Mouse (Mus musculus) limb, embryonic 10.5 days (tissue): ENCODE data around the gene Tmem189. TPM values are rescaled to one million over a fixed set of nuclear protein-coding genes. Genes with fewer than 3 reads are reported as not detected.

Source experiments
- DNase-seq: peaks from one replicate; pipeline ENCODE4 v3.0.0-alpha.2; 2017; ENCODE audit warnings: low spot score
- H3K27ac ChIP-seq: fragments of 300-500 bp; sonication (generic); 2 replicates; pipeline ENCODE4 v1.5.1; 2016; ENCODE audit warnings: mild to moderate bottlenecking
- H3K27me3 ChIP-seq: fragments of 300-500 bp; sonication (generic); 2 replicates; pipeline ENCODE4 v1.6.1; 2016; ENCODE audit warnings: low read depth, mild to moderate bottlenecking; ENCODE audit not compliant: poor library complexity, severe bottlenecking
- H3K36me3 ChIP-seq: fragments of 300-500 bp; sonication (generic); 2 replicates; pipeline ENCODE4 v1.6.1; 2016; ENCODE audit warnings: mild to moderate bottlenecking, moderate library complexity
- H3K4me1 ChIP-seq: fragments of 300-500 bp; sonication (generic); 2 replicates; pipeline ENCODE4 v1.6.1; 2016
- H3K4me3 ChIP-seq: fragments of 300-500 bp; sonication (generic); 2 replicates; pipeline ENCODE4 v1.5.1; 2016; ENCODE audit warnings: mild to moderate bottlenecking, moderate library complexity
- H3K9me3 ChIP-seq: fragments of 300-500 bp; sonication (generic); replicated peaks from 2 replicates; pipeline ENCODE4 v1.6.1; 2016; ENCODE audit warnings: mild to moderate bottlenecking
- WGBS: fragments of 180-500 bp; shearing (Covaris S2); methylation state at CpG from one replicate; pipeline ENCODE4 v1.1.7; 2016; 5-methylcytosine and 5-hydroxymethylcytosine counted together
- polyA plus RNA-seq: library from polyadenylated mRNA; unstranded; fragments of >200 nt; fragmentation: Nextera tagmentation; extraction: Ambion mirVana; gene quantifications from 2 replicates; pipeline ENCODE4 v1.2.1, GENCODE M21; 2016

Tmem189 gene
- polyA plus RNA-seq, result 41.9 and 43.2 TPM in 2 replicates

DNA sequence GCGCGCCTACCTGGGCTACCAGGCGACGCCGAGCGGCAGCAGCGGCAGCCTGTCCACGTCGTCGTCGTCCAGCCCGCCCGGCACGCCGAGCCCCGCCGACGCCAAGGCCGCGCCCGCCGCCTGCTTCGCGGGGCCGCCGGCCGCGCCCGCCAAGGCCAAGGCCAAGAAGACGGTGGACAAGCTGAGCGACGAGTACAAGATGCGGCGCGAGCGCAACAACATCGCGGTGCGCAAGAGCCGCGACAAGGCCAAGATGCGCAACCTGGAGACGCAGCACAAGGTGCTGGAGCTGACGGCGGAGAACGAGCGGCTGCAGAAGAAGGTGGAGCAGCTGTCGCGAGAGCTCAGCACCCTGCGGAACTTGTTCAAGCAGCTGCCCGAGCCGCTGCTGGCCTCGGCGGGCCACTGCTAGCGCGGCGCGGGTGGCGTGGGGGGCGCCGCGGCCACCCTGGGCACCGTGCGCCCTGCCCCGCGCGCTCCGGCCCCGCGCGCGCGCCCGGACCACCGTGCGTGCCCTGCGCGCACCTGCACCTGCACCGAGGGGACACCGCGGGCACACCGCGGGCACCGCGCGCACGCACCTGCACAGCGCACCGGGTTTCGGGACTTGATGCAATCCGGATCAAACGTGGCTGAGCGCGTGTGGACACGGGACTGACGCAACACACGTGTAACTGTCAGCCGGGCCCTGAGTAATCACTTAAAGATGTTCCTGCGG lies at the start of gene Tmem189:
Tmem189 (minus strand) TSS at position 322 of the 718 bp plus-strand sequence.
- WGBS, result under 1% methylated on average over 99 of the region's 99 CpGs
- Histone ChIP-seq H3K4me3 (peak within 1 kb of the TSS; percentile 77), H3K36me3 (no peaks in the 10 kb centered on the region), H3K9me3 (no peaks in the 10 kb centered on the region), H3K4me1 (peaks cover 28% of the 10 kb centered on the region), H3K27me3 (peaks cover 79% of the 10 kb centered on the region), H3K27ac (peak within 1 kb of the TSS; percentile 81)
- DNase-seq, result peak; percentile 71

DNA sequence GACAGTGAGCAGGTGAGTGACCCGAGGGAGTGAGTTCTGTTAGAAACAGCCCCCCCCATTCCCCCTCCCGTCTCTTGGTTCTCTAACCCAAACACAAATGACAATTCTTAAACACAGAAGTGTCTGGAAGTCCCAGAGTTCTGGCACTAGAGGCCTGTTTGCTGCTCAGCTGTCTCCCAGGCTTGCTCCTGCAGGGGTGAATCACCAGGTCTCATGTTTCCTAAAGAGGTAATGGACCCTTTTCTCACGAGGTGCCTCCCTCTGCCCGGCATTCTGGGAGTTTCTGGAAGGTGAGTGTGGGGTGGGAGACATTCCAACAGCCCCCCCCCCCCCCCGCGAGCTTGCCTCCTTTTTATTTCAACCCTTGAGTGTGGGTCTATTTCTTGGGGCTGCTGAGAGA lies 49.4 kb upstream of the Tmem189 start:
- no peaks in the 10 kb centered on the region for H3K9me3 ChIP-seq
- H3K27ac ChIP-seq, result 0 out of 2 replicates have a peak overlapping the region, but pooled peaks have one; percentile 10
- no peak overlapping the region for H3K4me3 ChIP-seq
- no peaks in the 10 kb centered on the region for H3K27me3 ChIP-seq
- H3K4me1 ChIP-seq, result peaks cover 40% of the 10 kb centered on the region
- no peak for DNase-seq
- H3K36me3 ChIP-seq, result no peaks in the 10 kb centered on the region
- WGBS, result 40% methylated on average over 6 of the region's 6 CpGs

DNA sequence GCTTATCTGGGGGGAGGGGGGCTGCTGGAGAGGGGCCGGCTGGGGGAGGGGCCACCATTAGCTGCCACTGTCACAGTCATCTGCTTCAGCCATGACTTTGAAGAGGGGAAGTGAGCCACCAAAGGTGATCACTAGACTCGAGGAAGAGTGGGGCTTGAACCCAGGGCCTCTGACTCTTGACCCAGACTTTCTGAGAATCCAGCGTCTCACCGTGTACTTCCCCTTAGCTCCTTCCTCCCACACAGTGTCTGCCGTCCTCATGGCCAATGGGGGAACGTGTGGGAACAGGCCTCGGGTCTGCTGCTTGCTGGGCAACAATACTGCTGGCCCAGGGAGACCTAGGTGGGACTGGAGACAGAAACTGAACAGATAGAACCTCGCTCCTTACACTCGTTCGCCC lies 45.2 kb upstream of the Tmem189 start:
- no peaks in the 10 kb centered on the region for H3K36me3 ChIP-seq
- peaks cover 30% of the 10 kb centered on the region for H3K4me1 ChIP-seq
- H3K27ac ChIP-seq, result no peak overlapping the region
- no peaks in the 10 kb centered on the region for H3K9me3 ChIP-seq
- no peak overlapping the region for H3K4me3 ChIP-seq
- 78% methylated on average over 10 of the region's 10 CpGs for WGBS
- H3K27me3 ChIP-seq, result peaks cover 9% of the 10 kb centered on the region; the same call in 1 of the 2 replicates
- no peak for DNase-seq

DNA sequence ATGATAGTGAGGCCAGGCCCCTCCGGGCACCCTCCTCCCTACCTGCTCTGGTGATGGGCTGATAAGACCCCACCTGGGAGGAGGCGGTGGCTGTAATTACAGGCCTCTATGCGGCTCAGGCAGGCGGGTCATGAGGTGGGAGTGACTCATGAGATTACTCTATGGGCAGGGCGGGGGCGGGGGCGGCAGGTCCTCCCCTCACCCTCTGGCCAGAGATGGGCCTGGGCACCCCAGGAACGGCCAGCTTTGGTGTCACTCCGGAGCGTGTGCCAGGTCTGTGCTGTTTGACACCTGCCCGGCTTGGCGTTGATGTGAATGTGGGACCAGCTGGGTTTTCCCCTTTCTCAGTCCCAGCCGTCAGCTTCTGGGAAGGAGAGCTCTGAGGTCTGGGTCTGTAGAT lies 41.5 kb upstream of the Tmem189 start:
- no peak overlapping the region for H3K27ac ChIP-seq
- peaks cover 17% of the 10 kb centered on the region for H3K4me1 ChIP-seq
- H3K4me3 ChIP-seq, result no peak overlapping the region
- DNase-seq, result no peak
- no peaks in the 10 kb centered on the region for H3K9me3 ChIP-seq
- no peaks in the 10 kb centered on the region for H3K36me3 ChIP-seq
- H3K27me3 ChIP-seq, result peaks cover 9% of the 10 kb centered on the region; the same call in 1 of the 2 replicates
- 52% methylated on average over 13 of the region's 13 CpGs for WGBS

DNA sequence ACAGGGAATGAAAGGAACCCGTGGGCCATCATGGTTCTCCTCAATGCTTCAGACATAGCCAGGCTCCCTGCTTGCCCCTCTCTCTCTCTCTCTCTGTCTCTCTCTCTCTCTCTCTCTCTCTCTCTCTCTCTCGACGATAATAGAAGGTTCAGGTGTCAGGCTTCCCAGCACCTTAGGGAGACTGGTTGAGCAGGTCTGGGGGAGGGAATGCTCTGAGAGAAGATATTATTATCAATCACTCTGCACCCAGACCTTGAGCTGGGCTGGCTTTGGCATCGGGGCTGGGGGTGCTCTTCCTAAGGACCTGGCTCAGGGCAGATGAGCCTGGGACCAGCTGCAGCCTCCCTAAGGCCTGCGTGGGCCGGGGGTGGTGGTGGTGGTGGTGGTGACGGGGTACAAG lies 40.4 kb upstream of the Tmem189 start:
- no peaks in the 10 kb centered on the region for H3K9me3 ChIP-seq
- DNase-seq, result no peak
- no peak overlapping the region for H3K4me3 ChIP-seq
- H3K27ac ChIP-seq, result no peak overlapping the region
- peaks cover 9% of the 10 kb centered on the region; the same call in 1 of the 2 replicates for H3K27me3 ChIP-seq
- H3K36me3 ChIP-seq, result no peaks in the 10 kb centered on the region
- 76% methylated on average over 7 of the region's 7 CpGs for WGBS
- H3K4me1 ChIP-seq, result peaks cover 17% of the 10 kb centered on the region

DNA sequence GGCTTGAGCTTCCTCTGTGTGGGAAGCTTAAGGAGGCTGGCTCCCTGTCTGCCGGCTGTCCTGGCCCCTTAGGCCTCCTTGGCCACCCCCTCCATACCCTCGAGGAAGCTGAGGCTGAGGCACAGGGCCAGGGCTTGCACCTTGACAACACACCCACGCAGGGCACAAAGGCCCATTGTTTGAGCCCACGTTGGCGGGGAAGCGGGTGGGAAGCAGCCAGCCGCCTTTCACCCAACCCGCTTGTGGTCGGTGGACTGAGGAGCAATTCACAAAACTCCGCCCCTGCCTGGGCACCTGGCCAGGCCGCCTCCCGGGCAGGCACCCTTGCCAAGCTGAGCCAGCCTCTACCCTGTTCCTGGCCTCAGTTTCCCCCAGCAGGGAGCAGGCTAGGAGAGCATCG lies 37.5 kb upstream of the Tmem189 start:
- DNase-seq, result no peak
- H3K4me1 ChIP-seq, result peaks cover 12% of the 10 kb centered on the region
- H3K27me3 ChIP-seq, result peaks cover 9% of the 10 kb centered on the region; the same call in 1 of the 2 replicates
- no peaks in the 10 kb centered on the region for H3K36me3 ChIP-seq
- WGBS, result 82% methylated on average over 13 of the region's 13 CpGs
- H3K4me3 ChIP-seq, result no peak overlapping the region
- no peak overlapping the region for H3K27ac ChIP-seq
- H3K9me3 ChIP-seq, result no peaks in the 10 kb centered on the region

DNA sequence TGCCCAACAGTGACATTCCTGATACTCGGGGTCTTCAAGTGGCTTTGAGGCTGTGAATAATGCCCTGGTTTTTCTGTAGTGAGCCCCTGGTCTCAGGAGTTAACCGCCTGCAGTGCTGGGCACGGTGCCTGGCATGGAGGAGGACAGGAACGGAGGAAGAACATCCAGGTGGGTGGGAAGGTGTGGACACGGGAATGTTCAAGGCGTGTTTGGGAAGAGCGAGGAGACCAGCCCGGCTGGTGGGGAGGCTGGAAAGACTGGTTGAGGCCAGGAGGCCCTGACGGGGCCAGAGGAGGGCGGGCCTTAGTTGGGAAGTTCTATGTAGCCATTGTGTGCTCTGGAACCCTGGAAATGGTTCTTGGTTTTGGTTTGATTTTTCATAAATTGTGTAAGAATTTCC lies 36.3 kb upstream of the Tmem189 start:
- peaks cover 6% of the 10 kb centered on the region; the same call in 1 of the 2 replicates for H3K27me3 ChIP-seq
- H3K36me3 ChIP-seq, result no peaks in the 10 kb centered on the region
- H3K27ac ChIP-seq, result no peak overlapping the region
- peaks cover 23% of the 10 kb centered on the region for H3K4me1 ChIP-seq
- WGBS, result 89% methylated on average over 10 of the region's 10 CpGs
- DNase-seq, result no peak
- H3K9me3 ChIP-seq, result no peaks in the 10 kb centered on the region
- no peak overlapping the region for H3K4me3 ChIP-seq

DNA sequence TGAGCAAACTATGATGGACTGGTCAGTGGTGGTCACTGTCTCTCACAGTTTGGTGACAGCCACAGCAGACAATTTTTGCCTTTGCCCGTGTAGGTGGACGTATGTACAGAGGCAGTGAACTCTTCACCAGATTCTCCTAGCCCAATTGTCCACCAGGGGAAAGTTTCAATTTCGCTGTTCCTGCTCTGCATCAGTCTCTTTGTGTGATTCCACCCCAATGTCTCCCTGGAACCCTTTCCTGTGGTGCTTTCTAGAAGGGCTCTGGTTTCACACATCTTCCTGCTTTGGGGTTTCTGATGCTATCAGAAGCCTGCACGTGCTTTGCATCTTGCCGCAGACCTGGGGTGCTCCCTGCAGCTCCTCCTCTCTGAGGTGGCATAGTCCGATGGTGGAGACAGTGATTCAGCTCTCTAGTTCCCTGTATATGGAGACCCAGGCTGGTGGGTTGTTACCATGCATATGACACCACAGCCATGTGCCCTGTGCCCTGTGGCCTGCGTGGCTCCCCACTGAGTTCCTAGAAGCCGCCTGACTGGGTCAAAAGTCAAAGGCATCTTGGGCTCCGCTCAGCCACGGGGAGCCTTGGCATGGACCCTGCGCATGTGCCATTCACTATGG lies 34.1 kb upstream of the Tmem189 start:
- Histone ChIP-seq H3K9me3 (no peaks in the 10 kb centered on the region), H3K4me3 (no peak overlapping the region), H3K27me3 (no peaks in the 10 kb centered on the region), H3K36me3 (no peaks in the 10 kb centered on the region), H3K27ac (no peak overlapping the region), H3K4me1 (peaks cover 12% of the 10 kb centered on the region)
- 82% methylated on average over 11 of the region's 11 CpGs for WGBS
- DNase-seq, result no peak

DNA sequence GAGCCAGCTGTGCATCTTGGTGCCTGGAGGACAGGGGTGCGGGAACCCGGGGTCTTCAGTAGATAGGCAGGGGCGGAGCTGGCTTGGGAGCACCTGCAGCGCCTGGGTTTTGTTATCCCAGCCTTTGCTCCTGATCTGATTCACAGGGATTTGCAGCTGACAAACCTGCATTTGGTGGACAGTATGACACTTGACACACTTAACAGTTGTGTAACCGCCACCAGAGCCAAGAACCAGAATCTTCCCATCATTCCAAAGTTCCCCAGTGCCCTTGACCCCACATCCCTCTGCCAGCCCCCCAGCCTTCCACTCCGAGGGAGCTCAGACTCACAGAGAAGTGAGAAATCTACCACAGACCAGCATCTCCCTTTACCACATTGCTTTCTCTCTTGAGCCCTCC lies 32.9 kb upstream of the Tmem189 start:
- Histone ChIP-seq H3K27me3 (no peaks in the 10 kb centered on the region), H3K4me1 (peaks cover 12% of the 10 kb centered on the region), H3K27ac (no peak overlapping the region), H3K36me3 (no peaks in the 10 kb centered on the region), H3K4me3 (no peak overlapping the region), H3K9me3 (no peaks in the 10 kb centered on the region)
- DNase-seq, result no peak
- WGBS, result 71% methylated on average over 6 of the region's 6 CpGs

DNA sequence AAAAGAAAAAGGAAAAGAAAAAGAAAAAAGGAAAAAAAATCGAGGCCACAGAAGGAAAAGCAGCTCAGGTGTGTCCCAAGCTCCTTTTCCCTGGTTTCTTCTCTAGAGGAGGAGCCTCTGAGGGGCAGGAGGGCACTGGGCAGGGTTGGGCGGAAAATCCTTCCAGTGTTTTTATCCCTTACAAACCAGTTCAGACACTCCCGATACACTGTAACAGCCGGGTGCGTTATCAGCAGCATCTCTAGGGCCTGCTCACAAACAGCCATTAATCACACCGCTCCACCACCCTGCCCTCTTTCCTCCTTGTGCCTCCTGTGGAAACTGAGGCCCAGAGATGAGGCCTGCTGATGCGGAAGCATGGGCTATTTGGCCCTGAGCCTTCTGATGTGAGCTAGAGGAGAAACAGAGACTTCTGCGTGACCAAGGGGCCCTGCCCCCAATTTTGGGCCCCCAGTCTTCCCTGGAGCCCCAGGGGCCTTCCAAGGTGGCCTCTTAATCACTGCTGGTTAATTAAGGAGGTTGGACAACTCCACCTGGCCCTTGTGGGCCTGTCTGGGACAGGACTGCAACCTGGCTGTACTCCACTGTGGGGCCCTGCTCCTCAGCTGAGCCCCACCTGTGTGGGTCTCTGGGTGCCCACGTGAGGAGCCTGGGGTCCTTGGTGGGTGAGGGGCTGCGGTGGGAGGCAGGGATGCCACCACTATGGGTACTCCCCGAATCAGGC lies 31.7 kb upstream of the Tmem189 start:
- H3K27ac ChIP-seq, result peak overlapping the region; percentile 26; the same call in 1 of the 2 replicates
- peaks cover 12% of the 10 kb centered on the region for H3K4me1 ChIP-seq
- DNase-seq, result no peak
- no peak overlapping the region for H3K4me3 ChIP-seq
- no peaks in the 10 kb centered on the region for H3K27me3 ChIP-seq
- 77% methylated on average over 11 of the region's 11 CpGs for WGBS
- no peaks in the 10 kb centered on the region for H3K36me3 ChIP-seq
- no peaks in the 10 kb centered on the region for H3K9me3 ChIP-seq

DNA sequence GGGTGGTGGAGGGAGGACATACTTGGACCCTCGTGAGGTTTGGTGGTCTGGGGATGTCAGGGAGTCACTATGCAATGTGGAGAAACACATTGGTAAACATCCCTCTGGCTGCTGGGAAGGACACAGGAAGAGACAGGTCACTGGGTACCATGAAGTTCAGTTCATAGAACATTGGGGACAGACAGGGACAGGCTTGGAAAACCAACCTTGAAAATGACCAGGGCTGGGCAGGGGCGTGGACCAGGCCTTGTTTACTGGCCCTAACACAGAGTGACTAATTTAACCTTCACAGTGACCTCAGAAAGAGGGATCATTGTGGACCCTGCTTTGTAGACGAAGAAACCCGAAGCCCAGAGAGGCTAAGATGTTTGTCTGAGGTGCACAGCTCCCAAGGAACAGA lies 29.9 kb upstream of the Tmem189 start:
- WGBS, result 90% methylated on average over 4 of the region's 4 CpGs
- no peak overlapping the region for H3K27ac ChIP-seq
- no peak for DNase-seq
- no peaks in the 10 kb centered on the region for H3K36me3 ChIP-seq
- no peaks in the 10 kb centered on the region for H3K27me3 ChIP-seq
- H3K9me3 ChIP-seq, result no peaks in the 10 kb centered on the region
- H3K4me3 ChIP-seq, result no peak overlapping the region
- H3K4me1 ChIP-seq, result peaks cover 12% of the 10 kb centered on the region

DNA sequence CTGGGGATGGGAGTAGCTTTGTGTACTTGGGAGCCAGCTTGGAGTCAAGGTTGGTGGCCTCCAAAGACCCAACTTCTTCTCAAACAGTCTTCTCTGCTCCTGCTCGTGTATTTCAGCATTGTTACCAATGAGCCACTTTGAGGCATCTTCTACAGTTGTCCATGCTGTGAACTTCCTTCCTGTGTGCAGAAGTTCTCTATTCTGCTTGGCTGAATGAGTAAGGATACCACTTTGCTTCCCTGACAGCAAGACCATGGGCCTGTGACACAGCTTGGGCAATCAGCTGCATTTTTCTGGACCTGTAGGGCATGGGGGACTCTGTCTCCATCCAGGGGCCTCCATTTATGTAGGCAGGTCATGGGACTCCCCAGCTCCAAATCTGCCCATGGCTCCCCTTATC lies 27.6 kb upstream of the Tmem189 start:
- Histone ChIP-seq H3K9me3 (no peaks in the 10 kb centered on the region), H3K4me1 (peaks cover 11% of the 10 kb centered on the region), H3K27me3 (no peaks in the 10 kb centered on the region), H3K4me3 (no peak overlapping the region), H3K27ac (no peak overlapping the region), H3K36me3 (no peaks in the 10 kb centered on the region)
- DNase-seq, result no peak
- 73% methylated on average over 1 of the region's 1 CpGs for WGBS

DNA sequence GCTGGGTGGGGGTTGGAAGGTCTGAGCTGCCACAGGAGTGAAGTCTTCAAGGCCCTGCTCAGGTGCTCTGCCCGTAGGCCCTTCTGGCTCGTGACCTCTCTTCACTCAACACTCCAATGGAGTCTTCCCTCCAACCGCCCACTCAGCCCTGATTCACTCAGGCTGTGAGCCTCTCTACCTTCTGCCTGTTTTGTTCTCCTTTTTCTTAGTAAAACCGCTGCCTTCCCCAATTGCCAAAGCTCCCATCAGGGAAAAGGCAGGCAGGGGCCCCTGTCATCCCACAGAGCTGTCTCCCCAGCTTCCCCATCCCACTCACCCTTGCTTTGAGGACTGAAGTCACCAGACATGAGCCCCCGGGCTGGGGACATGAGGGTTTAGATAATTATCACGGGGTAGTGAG lies 25.4 kb upstream of the Tmem189 start:
- DNase-seq, result no peak
- no peaks in the 10 kb centered on the region for H3K36me3 ChIP-seq
- WGBS, result 72% methylated on average over 6 of the region's 6 CpGs
- no peaks in the 10 kb centered on the region for H3K9me3 ChIP-seq
- no peak overlapping the region for H3K4me3 ChIP-seq
- H3K27me3 ChIP-seq, result no peaks in the 10 kb centered on the region
- H3K27ac ChIP-seq, result no peak overlapping the region
- peaks cover 6% of the 10 kb centered on the region; the same call in 1 of the 2 replicates for H3K4me1 ChIP-seq
